Mouse (Mus musculus) right cerebral cortex, postnatal 4 days (tissue): ENCODE measurements around the gene Psma4.
"Not testable (repeated sequence)": the region's sequence is repeated elsewhere in the genome, so short reads cannot be mapped to it uniquely, and the experiment has no call there.

Experiments used
- DNase-seq: peaks from one replicate; pipeline ENCODE4 v3.0.0-alpha.2; 2022

Gene Psma4

GRCm38 (mm10) chr9:54950575-54951321 lies at the start of gene Psma4, which contains the start of gene AY074887:
Psma4 (plus strand) TSS chr9:54950790.
AY074887 (minus strand) TSS chr9:54950998.
- DNase-seq, result peak; percentile 97

- DNase-seq, result no peak
Observed at GRCm38 (mm10) chr9:54909446-54909845, 41.1 kb upstream of the Psma4 start.

GRCm38 (mm10) chr9:54915576-54915975 lies 35.0 kb upstream of the Psma4 start:
- no peak for DNase-seq

- DNase-seq, result no peak
Observed at GRCm38 (mm10) chr9:54916401-54916800, 34.2 kb upstream of the Psma4 start.

GRCm38 (mm10) chr9:54917010-54917677 lies 33.4 kb upstream of the Psma4 start, which contains the start of gene Hykk:
Hykk (plus strand) TSS chr9:54917283.
- DNase-seq, result peak; percentile 74

- DNase-seq, result no peak
Observed at GRCm38 (mm10) chr9:54918191-54918590, 32.4 kb upstream of the Psma4 start.

GRCm38 (mm10) chr9:54918781-54919180 lies 31.8 kb upstream of the Psma4 start:
- DNase-seq, result no peak

- no peak for DNase-seq
Observed at GRCm38 (mm10) chr9:54919946-54920345, 30.6 kb upstream of the Psma4 start.

GRCm38 (mm10) chr9:54930741-54931140 lies 19.8 kb upstream of the Psma4 start:
- DNase-seq, result no peak

GRCm38 (mm10) chr9:54931765-54932164 lies 18.8 kb upstream of the Psma4 start:
- no peak for DNase-seq

GRCm38 (mm10) chr9:54932379-54932778 lies 18.2 kb upstream of the Psma4 start:
- no peak for DNase-seq

- DNase-seq, result no peak
Observed at GRCm38 (mm10) chr9:54942071-54942470, 8.5 kb upstream of the Psma4 start.

GRCm38 (mm10) chr9:54944467-54944866 lies 6.1 kb upstream of the Psma4 start:
- DNase-seq, result no peak

- DNase-seq, result no peak
Observed at GRCm38 (mm10) chr9:54946256-54946655, 4.3 kb upstream of the Psma4 start.

GRCm38 (mm10) chr9:54949465-54949864 lies 1.1 kb upstream of the Psma4 start:
- no peak for DNase-seq

- not testable (repeated sequence) for DNase-seq
Observed at GRCm38 (mm10) chr9:54950162-54950561, 428 bp upstream of the Psma4 start.

GRCm38 (mm10) chr9:54961059-54961458 lies 10.5 kb downstream of the Psma4 start:
- no peak for DNase-seq

GRCm38 (mm10) chr9:54963669-54964068 lies 13.1 kb downstream of the Psma4 start:
- no peak for DNase-seq

GRCm38 (mm10) chr9:54969972-54970637 lies 19.5 kb downstream of the Psma4 start:
- DNase-seq, result no peak

GRCm38 (mm10) chr9:54980674-54981073 lies 30.1 kb downstream of the Psma4 start, which contains the start of gene Chrna5:
Chrna5 (plus strand) TSS chr9:54980880.
- DNase-seq, result no peak

- peak; percentile 28 for DNase-seq
Observed at GRCm38 (mm10) chr9:54981291-54982191, 31.0 kb downstream of the Psma4 start.

- no peak for DNase-seq
Observed at GRCm38 (mm10) chr9:54982401-54982800, 31.8 kb downstream of the Psma4 start.
